Mouse (Mus musculus) spleen, postnatal 14 days (tissue): Measurements from ENCODE around the gene Cd70.

Experiments used
- DNase-seq, 2 experiments: peaks; one replicate each; pipeline ENCODE4 v3.0.0; 2021 to 2022; ENCODE audit warnings: low spot score in 2 of 2

Cd70 gene

DNA sequence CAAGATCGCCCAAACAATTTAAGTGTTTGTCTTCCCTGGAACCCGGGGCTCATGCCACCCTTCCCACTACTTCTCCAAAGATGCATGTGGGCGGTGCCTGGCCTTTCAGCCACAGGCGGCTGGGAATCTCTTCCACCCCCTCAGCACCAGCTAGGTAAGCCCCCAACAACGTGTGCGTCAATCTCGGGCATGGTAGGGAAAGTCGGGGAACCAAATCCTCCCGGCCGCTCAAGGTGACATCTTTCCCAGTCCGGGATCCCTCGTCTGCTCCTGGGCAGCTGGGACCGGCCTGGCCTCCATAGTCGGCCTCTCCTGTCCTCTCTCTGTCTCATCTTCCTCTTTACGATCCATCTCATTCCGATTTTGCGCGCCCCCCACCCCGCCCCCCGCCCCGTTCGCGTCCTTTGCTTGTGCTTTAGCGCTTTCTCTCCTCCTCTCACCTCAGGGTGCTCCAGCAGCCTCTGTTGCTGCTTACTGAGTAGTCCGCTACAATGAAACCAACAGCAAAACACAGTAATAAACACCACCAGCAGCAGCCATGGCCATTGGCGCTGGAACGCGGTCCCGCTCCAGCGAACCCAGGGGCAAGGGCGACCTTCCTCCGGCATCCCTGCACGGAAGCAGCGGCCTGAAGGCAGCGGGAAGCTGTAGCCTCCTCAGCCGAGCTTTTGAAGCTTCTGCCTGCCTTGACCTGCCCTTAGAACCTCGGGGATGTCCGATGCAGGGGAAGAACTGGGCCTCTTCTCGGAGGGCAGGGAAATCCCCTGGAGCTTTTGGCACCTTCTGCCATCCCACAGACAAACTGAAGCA is at the start of gene Cd70:
Gene Cd70 (minus strand): TSS at position 784 of the 810 bp plus-strand sequence.
- DNase-seq, result no peak

DNA sequence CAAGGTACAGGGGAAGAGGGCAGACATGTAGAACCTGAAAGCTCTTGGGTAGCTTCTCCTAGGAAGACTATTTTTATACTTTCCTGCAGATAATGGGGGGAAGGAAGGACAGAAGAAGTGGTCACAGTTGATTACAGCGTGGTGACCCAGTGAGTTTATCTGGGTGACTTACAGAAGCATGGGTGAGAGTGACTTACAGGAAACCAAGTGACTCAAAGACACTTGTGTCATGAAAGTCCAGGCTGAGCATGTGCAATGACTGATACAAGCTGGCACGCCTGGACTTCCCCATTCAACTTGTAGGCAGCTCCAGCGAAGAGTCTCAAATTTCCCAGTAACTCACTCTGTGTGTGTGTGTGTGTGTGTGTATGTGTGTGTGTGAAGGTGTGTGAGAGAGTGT is 48.7 kb upstream of the Cd70 start:
- DNase-seq, result no peak

DNA sequence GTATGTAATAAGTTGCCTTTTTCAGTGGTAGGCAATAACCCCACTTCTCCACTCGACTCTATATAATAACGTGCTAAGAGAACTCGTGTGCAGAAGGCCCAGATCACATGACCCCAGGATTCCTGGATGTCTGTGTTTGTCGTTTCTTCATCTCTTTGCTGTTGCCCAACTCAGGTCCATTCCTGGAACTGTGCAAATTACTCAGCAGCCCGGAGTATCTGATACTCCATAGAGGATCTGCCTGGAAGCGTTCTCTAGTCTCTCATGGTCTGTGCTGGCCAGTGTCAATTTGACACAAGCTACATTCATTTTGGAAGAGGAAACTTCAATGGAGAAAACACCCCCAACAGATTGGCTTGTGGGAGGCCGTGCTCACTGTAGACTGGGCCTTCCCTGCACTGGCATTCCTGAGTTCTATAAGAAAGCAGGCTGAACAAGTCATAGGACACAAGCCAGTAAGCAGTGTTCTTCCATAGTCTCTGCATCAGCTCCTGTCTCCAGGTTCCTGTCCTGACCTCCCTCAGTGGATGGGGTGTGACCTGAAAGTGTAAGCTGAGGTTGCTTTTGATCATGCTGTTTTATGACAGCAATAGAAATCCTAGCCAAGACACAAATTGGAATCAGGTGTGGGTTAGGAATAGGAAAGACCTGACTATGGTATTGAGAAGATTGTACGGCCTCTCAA is 45.9 kb upstream of the Cd70 start:
- no peak for DNase-seq

DNA sequence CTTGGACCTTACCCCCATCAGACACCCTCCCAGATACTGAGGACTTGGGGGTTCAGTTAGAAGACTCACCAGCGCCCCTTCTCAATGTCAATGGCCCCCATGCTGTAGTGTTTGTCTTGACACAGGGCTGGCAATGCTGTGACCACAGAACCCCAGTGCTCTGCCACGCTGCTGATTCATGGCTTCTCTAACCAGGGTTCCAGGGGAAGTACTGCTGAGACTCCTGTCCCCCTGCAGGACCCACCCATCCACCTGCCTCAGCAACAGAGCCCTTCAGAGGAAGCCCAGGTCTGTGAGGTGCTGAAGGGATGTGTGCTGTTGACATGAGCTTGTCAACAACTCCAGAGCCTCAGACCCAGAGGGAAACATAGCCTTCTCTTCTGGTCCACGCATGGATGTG is 45.2 kb upstream of the Cd70 start:
- DNase-seq, result no peak

DNA sequence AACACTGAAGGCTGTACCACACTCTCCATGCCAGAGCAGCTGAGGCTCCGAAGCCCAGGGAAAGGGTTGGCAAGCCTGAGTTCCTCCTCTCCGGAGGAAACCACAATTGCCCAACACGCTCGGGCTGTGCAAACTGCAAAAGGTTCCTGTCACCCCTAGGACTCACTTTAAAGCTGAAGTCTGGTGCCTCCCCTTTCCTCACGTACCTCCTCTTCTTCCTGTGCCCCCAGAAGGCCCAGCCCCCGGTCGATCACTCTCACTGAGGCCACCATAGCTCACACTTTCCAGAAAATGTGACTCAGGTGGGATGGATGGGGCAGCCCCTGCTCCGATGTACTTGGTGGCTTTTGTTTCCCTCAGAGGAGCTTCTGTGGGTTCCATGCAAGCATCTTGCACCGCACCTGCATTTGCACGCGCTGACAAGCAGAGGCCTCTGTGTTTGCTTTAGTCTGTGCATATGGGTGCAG is 44.5 kb upstream of the Cd70 start, which contains the start of gene Tnfsf14:
Gene Tnfsf14 (minus strand): TSS at position 137 of the 467 bp plus-strand sequence.
- DNase-seq, result no peak

DNA sequence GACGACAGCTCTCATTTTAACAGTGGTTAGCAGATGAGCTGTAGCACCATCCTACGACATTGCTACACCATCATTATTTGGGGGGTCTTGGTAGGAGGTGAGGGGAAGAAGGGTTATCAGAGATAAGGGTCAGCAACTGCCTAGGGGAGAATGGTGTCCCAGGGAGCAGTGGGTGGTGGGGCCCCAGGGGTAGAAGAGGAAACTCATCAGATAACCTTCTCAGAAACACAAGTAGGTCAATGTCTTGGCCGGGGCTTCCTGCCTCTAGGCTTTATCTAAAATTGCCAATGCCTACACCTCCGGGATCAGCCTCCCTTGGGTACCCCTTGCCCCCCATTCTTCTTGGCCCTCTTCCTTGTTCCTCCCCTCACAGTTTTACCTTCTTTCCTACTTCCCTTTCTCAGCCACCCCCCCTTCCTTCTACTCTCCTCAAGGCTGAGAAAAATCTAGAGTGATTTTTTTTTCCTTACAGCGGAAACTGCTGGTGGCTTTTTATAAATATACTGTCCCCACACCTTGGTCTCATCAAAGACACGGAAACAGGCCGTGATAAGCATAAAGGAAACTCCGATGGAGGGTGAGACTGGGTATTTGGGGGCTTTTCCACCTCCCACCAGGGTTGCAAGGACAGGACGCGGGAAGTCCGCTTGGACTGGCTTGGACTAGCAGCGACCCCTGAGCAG is 39.1 kb upstream of the Cd70 start:
- DNase-seq, result no peak

DNA sequence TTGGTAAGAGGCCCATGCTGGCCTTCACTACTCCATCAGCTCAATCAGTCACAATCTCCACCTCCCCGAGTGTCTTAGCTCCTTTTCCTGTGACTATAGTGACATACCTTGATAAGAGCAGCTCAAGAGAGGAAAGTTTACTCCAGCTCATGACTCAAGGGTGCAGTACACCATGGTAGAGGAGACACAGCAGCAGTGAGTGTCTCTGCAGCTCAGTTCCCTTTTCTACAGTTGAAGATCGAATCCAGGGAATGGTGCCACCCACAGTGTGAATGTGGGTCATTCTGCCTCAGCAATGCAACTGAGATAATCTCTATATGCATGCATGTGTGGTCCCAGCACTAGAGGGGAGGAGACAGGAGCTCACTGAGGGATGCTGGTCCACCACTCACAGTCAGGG is 36.1 kb upstream of the Cd70 start:
- DNase-seq, result no peak

DNA sequence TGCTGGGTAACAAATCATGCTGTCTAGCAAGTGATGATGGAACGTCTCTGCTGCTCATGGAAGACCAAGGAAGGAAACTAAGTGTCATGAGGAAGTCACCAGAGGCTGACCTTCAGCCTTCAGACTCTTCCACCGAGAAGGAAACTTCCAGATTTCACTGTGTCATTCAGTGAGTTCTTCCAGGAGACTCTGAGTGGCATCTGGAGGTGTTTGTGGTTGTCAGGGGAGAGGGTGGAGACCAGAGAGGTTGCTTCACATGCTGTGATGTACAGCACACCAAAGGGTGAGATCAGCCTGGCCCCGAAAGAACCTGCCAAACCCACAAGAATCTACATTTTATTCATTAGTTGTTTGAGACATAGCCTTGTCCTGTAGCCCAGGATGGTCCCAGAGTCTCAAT is 33.3 kb upstream of the Cd70 start:
- DNase-seq, result no peak

DNA sequence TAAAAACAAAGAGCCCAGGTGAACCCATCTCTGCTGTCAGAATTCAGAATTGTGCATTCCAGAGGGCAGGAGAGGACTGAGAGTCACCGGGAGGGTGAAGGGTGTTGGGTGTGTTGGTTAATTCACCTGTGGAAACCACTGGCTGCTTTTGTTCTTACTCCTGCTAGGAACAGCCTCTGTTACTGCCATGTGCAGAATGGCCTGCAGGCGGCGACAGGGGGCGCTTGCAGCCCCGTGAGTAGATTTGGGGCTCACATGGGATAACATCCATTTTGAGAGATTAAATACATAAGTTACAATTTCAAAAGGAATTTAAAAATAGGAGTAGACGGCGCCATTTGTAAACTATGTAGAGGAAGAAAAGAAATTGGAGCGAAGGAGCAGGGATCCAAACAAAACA is 30.8 kb upstream of the Cd70 start:
- peak in 1 of 2 experiments; percentile 18 for DNase-seq

DNA sequence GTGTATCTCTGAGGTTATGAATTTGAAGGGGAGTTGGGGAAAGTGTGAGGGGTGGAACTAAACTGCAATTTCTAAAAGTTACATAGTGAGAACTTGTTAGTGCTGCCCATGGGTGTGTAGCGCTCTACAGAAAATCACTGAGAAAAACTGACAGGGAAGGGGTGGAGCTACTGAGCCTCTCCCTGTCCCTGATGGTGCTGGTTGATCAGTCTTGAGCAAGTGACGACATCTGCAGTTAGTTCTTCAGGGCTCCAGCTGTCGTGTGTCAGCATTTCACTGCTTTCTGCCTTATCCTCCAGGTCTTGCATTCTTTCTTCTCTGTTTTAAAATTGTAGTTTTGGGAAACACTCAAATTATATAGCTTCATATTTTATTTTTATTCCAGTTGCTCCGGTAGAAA is 23.8 kb upstream of the Cd70 start:
- no peak for DNase-seq

DNA sequence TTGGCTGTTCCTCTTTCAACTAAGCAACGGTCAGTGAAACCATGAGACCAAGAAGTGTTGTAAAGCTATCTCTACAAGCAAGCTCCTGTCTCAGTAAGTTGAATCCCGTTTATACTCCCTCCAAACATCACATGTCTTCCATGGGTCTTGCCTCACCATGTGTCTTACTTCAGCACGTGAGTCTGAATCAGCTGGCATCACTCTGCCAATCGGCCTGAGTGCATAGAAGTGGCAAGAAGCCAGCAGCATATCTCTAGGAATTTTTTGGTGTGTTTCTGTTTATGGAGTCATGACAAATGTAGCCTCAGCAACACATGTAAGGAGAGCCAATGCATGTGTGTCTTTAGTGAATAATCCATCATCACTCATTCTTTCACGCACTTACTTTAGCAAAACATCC is 22.8 kb upstream of the Cd70 start:
- no peak for DNase-seq

DNA sequence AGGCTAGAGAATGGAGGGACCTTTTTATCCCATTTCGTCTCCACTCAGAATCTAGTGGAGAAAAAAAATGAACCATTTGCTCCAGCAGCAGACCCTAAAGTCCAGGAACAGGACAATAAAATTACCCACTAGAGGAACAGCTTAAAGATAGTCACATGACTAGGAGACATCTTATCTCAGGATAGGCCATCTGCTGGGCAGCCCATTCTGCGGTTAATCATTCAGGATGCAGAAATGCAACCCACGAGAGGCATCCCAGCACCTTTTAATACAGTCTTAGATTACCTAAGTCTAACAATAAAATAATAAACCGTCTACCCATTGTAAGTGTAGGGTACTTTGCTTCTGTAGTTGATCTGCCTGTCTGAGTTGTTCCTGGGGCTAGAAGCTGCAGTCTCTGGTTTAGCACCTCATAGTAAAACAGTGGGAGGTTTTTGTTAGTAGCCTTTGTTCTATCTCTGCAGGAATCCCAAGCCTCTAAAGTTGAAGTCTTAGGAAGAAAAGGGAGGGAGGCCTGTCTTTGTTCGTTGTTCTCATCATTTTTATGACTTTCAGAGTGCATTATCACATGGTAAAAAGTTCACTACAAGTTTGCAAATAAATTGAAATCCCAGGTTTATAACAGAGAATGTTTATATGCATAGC is 21.2 kb upstream of the Cd70 start:
- no peak for DNase-seq

DNA sequence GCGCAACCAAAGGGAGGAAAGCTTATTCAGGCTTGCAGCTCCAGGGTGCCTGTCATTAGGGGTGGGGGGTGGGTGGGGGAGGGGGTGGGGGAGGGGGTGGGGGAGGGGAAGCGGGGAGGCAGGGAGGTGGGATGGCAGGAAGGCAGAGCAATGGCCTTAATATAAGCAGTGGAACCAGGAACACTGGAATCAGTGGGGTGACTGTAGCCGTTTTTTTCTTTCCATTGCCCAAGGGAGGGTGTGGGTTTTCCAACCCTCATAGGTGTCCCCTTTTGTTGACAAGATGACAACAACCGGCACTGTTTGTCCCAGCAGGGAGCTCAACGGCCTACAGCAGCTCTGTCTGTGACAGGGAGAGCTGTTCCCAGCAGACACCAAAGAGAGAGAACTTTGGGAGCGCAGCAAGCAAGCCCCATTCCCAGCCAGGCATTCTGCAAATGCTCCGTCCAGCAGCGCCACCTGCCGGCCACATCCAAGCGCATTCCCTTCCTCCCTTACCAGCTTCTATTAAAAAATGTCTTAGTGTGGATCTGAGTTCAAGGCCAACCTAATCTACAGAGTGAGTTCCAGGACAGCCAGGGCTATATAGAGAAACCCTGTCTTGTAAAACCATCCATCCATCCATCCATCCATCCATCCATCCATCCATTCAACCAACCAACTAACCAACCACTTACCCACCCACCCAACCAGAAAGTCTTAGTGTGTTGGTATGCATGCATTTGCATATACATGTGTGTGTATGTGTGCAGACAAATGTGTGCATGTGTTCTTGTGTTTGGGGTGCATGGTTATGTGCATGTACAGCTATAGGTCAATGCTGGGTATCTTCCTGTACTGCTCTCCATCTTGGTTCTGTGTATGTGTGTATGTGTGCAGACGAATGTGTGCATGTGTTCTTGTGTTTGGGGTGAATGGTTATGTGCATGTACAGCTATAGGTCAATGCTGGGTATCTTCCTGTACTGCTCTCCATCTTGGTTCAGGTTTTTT is 17.5 kb upstream of the Cd70 start:
- peak; percentile 64 to 77 for DNase-seq

DNA sequence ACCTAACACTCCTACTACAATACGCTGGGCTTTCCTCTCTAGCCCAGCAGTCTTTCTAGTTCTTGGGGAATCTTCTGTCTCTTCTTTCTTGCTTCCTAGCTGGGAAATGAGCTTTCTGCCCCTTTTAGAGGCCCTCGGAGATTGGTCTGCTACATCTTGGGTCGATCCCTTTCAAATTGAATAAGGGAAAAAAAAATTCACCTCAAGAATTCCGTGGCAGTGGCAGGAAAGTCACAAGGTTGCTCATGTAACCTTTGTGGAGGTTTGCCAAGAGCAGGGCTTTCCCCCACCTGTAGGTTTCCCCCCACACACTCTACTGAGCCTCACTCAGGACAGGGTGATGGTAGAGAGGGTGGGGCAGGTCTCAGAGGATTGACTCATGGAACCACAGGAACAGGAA is 4.2 kb upstream of the Cd70 start:
- no peak for DNase-seq

DNA sequence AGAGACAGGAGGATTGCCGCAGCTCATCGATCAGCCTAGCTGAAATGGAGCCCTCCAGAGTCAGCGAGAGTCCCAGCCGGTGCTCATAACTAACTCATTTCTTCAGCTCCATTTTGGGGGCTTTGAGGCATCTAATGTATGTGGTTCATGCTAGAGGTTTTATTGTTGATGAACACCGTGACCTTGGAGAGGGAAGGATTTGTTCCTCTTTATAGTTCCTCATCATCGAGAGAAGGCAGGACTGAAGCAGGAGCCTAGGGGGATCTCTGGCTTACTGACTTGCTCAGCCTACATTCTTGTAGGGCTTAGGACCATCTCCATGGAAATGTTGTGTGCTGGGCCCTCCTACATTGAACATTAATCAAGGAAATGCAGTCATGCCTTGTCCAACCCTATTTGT is 3.4 kb upstream of the Cd70 start:
- no peak for DNase-seq

DNA sequence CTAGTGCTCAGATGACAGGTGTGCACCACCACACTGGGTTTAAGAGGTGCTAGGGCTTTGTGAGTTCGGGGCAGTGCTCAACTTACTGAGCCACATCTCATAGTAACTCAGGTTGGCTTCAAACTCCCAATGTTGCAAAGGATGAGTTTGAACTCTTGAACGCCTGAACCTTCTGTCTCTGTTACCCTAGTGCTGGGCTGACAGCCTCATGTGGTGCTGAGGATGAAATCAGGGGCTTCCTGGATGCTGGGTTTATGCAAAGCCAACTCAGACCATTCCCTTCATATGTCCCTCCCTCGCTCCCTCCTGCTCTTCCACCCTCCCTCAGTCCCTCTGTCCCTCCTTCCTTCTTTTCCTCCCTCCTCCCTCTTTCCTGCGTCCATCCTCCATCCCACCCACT is 1.2 kb downstream of the Cd70 start:
- no peak for DNase-seq

DNA sequence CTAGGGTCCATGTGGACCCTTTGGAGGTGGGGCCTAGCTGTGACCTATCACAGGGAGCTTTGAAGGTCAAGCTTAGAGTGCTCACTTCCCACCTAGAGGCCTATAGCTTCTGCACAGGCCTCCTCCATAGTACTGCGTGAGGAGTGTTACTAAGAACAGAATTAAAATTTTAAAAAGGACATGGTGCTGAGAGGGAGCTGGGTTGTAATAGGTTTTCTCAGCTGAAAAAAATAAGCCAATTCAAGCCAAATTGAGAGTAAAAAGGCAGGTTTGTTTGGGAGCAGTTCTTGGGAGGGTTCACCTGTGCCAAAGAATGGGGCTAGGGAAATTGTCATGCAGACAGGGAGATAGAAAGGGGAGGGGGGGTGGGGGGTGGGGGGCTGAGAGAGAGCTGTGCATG is 4.5 kb downstream of the Cd70 start:
- DNase-seq, result no peak

DNA sequence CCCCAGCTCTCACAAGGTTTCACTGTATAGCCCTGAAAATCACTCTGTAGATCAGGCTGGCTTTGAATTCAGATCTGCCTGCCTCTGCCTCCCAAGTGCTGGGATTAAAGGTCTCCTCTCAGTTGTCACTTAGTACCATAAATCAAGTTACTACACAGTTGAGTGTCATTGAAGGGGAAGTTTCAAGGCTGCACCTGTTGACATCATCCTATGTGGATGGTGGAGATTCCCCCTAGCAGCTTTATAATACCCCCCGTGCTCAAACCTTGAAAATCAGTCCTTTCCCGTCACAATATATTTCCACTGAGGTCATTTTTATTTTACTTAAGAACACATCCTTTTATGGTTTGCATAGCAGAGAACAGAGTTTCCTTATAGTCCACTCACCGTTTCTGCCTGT is 5.9 kb downstream of the Cd70 start:
- DNase-seq, result no peak

DNA sequence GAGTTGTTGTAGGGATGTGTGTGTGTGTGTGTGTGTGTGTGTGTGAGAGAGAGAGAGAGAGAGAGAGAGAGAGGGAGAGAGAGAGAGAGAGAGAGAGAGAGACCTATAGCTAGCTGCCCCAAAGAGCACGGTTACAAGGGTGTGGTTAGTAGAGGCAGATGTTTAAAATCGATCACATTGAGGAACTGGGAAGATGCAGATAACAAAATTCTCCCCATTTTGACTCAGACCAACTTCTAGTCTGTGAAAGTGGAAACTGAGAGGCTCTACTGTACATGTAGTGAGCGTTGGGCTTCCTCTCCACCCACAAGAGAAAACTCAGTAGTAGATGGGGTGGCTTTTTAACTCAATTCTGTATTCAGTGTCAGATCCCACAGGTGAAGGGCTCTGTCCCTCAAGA is 9.9 kb downstream of the Cd70 start:
- no peak for DNase-seq

DNA sequence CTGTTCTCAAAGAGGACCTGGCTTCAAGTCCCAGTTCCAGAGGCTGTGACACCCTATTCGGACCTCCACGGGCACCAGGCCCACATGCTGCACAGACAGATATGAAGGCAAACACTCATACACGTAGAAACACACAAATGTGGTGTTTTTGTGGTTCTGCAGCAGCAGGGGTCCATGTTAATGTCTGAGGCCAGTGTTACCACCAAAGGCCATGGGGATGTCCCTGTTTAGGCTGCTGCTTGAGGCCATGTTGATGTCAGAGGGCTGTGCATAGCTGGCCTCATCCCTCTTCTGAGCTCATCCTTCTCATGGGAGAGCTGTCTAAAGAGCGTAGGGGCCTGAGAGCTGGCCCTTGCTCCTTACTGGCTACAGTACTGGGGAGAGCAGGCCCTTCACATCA is 10.9 kb downstream of the Cd70 start:
- no peak for DNase-seq

DNA sequence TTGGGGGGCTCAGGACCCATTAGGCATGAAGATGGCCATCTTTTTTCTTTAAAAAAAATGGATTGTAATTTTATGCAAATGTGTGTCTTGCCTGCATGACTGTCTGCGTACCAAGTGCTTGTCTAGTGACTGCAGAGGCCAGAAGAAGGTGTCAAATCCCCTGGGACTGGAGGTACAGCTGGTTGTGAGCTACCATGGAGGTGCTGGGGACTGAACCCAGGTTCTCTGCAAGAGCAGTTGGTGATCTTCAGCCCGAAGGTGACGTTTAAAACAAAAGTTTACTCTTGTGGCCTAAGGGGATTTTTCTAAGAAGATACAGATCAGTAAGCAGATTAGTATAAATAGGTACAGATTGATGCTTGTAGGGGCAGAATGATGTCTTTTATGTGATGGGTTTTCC is 13.9 kb downstream of the Cd70 start:
- no peak for DNase-seq
